Mouse (Mus musculus): ENCODE results near the gene Selplg.

Gene Selplg

GRCm38 (mm10) chr5:113853541-113853940 is 21.1 kb upstream of the Selplg start:
- DNase-seq: no peak

- no peak for DNase-seq
Observed at GRCm38 (mm10) chr5:113852463-113852862, 20.0 kb upstream of the Selplg start.

- no peak for DNase-seq
Observed at GRCm38 (mm10) chr5:113850680-113851230, 18.3 kb upstream of the Selplg start.

- DNase-seq: no peak
Observed at GRCm38 (mm10) chr5:113847636-113848035, 15.2 kb upstream of the Selplg start.

- no peak for DNase-seq
Observed at GRCm38 (mm10) chr5:113846656-113847055, 14.2 kb upstream of the Selplg start.

- DNase-seq: no peak
Observed at GRCm38 (mm10) chr5:113845627-113846026, 13.2 kb upstream of the Selplg start.

- peak; percentile 49 for DNase-seq
Observed at GRCm38 (mm10) chr5:113844721-113845120, 12.3 kb upstream of the Selplg start.

- peak; percentile 31 for DNase-seq
Observed at GRCm38 (mm10) chr5:113844106-113844505, 11.7 kb upstream of the Selplg start.

GRCm38 (mm10) chr5:113842906-113843305 is 10.5 kb upstream of the Selplg start:
- no peak for DNase-seq

- DNase-seq: no peak
Observed at GRCm38 (mm10) chr5:113842244-113842643, 9.8 kb upstream of the Selplg start.

GRCm38 (mm10) chr5:113841243-113842225 is 9.1 kb upstream of the Selplg start:
- DNase-seq: no peak

- no peak for DNase-seq
Observed at GRCm38 (mm10) chr5:113840443-113840842, 8.0 kb upstream of the Selplg start.

- no peak for DNase-seq
Observed at GRCm38 (mm10) chr5:113836961-113837360, 4.5 kb upstream of the Selplg start.

GRCm38 (mm10) chr5:113833316-113833947 is 988 bp upstream of the Selplg start:
- DNase-seq: no peak

- DNase-seq: no peak
Observed at GRCm38 (mm10) chr5:113831741-113832140, 703 bp downstream of the Selplg start.

GRCm38 (mm10) chr5:113830796-113831195 is 1.6 kb downstream of the Selplg start:
- DNase-seq: no peak

GRCm38 (mm10) chr5:113830292-113830643 is 2.2 kb downstream of the Selplg start:
- DNase-seq: no peak

GRCm38 (mm10) chr5:113829566-113830291 is 2.7 kb downstream of the Selplg start:
- no peak for DNase-seq

GRCm38 (mm10) chr5:113828481-113828880 is 4.0 kb downstream of the Selplg start:
- DNase-seq: no peak

- DNase-seq: no peak
Observed at GRCm38 (mm10) chr5:113827991-113828411, 4.4 kb downstream of the Selplg start.

- DNase-seq: no peak
Observed at GRCm38 (mm10) chr5:113826619-113827018, 5.8 kb downstream of the Selplg start.

GRCm38 (mm10) chr5:113825558-113825957 is 6.9 kb downstream of the Selplg start:
- DNase-seq: no peak

GRCm38 (mm10) chr5:113824228-113824627 is 8.2 kb downstream of the Selplg start:
- DNase-seq: no peak
